Comparison of ENCODE assay signal across 20 mouse cellular contexts in the genomic region with DNA sequence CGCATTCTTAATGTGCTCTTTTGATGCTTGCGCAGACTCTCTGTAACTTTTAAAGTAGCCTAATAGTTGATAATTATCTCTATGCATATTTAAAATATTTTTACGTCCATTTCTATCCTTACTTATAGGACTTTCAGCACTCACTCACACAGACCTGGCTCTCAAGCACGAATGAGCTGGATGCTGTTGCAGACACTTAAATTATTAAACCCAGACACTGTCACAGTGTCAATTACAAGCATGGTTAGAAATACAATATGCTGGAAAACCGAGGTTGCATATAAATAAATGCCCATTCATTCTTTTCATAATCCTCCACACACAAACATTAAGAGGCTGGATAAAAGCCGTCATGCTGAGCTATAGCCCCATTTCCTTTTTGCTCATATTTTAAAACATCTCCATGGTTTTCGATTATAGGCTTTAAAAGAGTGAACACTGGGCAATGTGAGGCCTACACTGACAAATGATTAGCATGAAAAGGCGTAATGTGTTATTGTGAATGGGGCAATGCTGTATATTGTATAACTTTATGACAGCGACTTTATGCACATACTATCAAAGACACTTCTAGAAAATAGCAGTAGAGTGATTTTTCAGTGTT.
A peak's percentile ranks its signal among the peaks of the same experiment; 100 is the strongest.
DNase-seq lines count a peak whose midpoint lies in the region; ATAC-seq and TF ChIP-seq lines count a peak whose summit lies in the region.
"Had no signal": no experiment of that assay in that cellular context is flagged by ENCODE, and none has a peak within 500 bp of the region (broad histone marks: within the 10 kb centered on the region; RNA-seq: fewer than 3 reads in every experiment).

No protein-coding gene starts in this region.

- ATAC-seq in hindbrain, embryonic 11.5 days (ENCODE audit: low FRiP score): peak; percentile 83
- peak; percentile 61; the same call in 1 of the 2 replicates for ATAC-seq in hindbrain, embryonic 13.5 days (ENCODE audit: low FRiP score)
- ATAC-seq in midbrain, embryonic 14.5 days (ENCODE audit: low FRiP score, low TSS enrichment): peak; percentile 68; the same call in 1 of the 2 replicates
- no peak for ATAC-seq in heart, embryonic 11.5 days (replicated peaks; ENCODE audit: insufficient number of reproducible peaks, low FRiP score, low TSS enrichment)

- no peak for TF ChIP-seq POLR2A in brain, embryonic 14.5 days (IDR thresholded peaks at IDR 0.05; ENCODE audit: borderline replicate concordance, extremely low read depth, insufficient read depth, insufficient read length, poor library complexity, severe bottlenecking)

- H3K4me2 ChIP-seq in hindbrain, embryonic 11.5 days (replicated peaks; ENCODE audit: low read depth, low read length): no peak overlapping the region
- no peak overlapping the region for H3K4me2 ChIP-seq in hindbrain, embryonic 13.5 days
- peak overlapping the region; percentile 12; the same call in 1 of the 2 replicates for H3K4me2 ChIP-seq in midbrain, embryonic 14.5 days (ENCODE audit: low read length)
- no peak overlapping the region for H3K4me2 ChIP-seq in heart, embryonic 11.5 days
- H3K4me2 ChIP-seq: embryonic facial prominence, embryonic 12.5 days had no signal

- 56% methylated on average over 9 of the region's 9 CpGs for WGBS in hindbrain, embryonic 11.5 days
- 62% methylated on average over 9 of the region's 9 CpGs for WGBS in hindbrain, embryonic 10.5 days
- 45% methylated on average over 9 of the region's 9 CpGs for WGBS in hindbrain, embryonic 13.5 days
- 26% methylated on average over 9 of the region's 9 CpGs for WGBS in midbrain, embryonic 14.5 days
- 74% methylated on average over 9 of the region's 9 CpGs for WGBS in heart, embryonic 11.5 days (ENCODE audit: insufficient replicate concordance)

- no peak overlapping the region for H3K9ac ChIP-seq in hindbrain, embryonic 11.5 days (ENCODE audit: low read depth, low read length)
- H3K9ac ChIP-seq in hindbrain, embryonic 13.5 days: no peak overlapping the region
- H3K9ac ChIP-seq in midbrain, embryonic 14.5 days (replicated peaks; ENCODE audit: low read length): no peak overlapping the region
- no peak overlapping the region for H3K9ac ChIP-seq in heart, embryonic 11.5 days (ENCODE audit: low read depth, low read length)
- H3K9ac ChIP-seq: embryonic facial prominence, embryonic 12.5 days had no signal

- no peaks in the 10 kb centered on the region for H3K27me3 ChIP-seq in hindbrain, embryonic 11.5 days (ENCODE audit: control insufficient read depth, insufficient read depth, low read length)
- H3K27me3 ChIP-seq in hindbrain, embryonic 10.5 days (ENCODE audit: insufficient read depth, poor library complexity, severe bottlenecking): no peaks in the 10 kb centered on the region
- no peaks in the 10 kb centered on the region for H3K27me3 ChIP-seq in hindbrain, embryonic 13.5 days
- H3K27me3 ChIP-seq in midbrain, embryonic 14.5 days (ENCODE audit: control insufficient read depth, insufficient read depth, low read length): no peaks in the 10 kb centered on the region
- no peaks in the 10 kb centered on the region for H3K27me3 ChIP-seq in heart, embryonic 11.5 days (ENCODE audit: control insufficient read depth, insufficient read depth, low read length)
- H3K27me3 ChIP-seq: embryonic facial prominence, embryonic 12.5 days had no signal

- H3K9me3 ChIP-seq in hindbrain, embryonic 11.5 days (ENCODE audit: control insufficient read depth, low read length): no peaks in the 10 kb centered on the region
- H3K9me3 ChIP-seq in hindbrain, embryonic 10.5 days: no peaks in the 10 kb centered on the region
- no peaks in the 10 kb centered on the region for H3K9me3 ChIP-seq in hindbrain, embryonic 13.5 days
- H3K9me3 ChIP-seq in midbrain, embryonic 14.5 days (ENCODE audit: control insufficient read depth, low read length): no peaks in the 10 kb centered on the region
- no peaks in the 10 kb centered on the region for H3K9me3 ChIP-seq in heart, embryonic 11.5 days (replicated peaks; ENCODE audit: control insufficient read depth, low read length)
- H3K9me3 ChIP-seq: embryonic facial prominence, embryonic 12.5 days had no signal

- H3K4me3 ChIP-seq in hindbrain, embryonic 11.5 days (ENCODE audit: low read depth, low read length): no peak overlapping the region
- H3K4me3 ChIP-seq in hindbrain, embryonic 10.5 days: no peak overlapping the region
- H3K4me3 ChIP-seq in hindbrain, embryonic 13.5 days: no peak overlapping the region
- no peak overlapping the region for H3K4me3 ChIP-seq in midbrain, embryonic 14.5 days (replicated peaks; ENCODE audit: low read depth, low read length)
- no peak overlapping the region for H3K4me3 ChIP-seq in heart, embryonic 11.5 days (ENCODE audit: low read depth, low read length)
- H3K4me3 ChIP-seq: embryonic facial prominence, embryonic 12.5 days; erythroblast, embryonic 14.5 days; gastrocnemius, adult 2 months had no signal

- no peaks in the 10 kb centered on the region for H3K4me1 ChIP-seq in hindbrain, embryonic 11.5 days (replicated peaks; ENCODE audit: control insufficient read depth, insufficient read depth, low read length)
- H3K4me1 ChIP-seq in hindbrain, embryonic 10.5 days (replicated peaks): no peaks in the 10 kb centered on the region
- no peaks in the 10 kb centered on the region; the same call in 1 of the 2 replicates for H3K4me1 ChIP-seq in hindbrain, embryonic 13.5 days (replicated peaks)
- H3K4me1 ChIP-seq in midbrain, embryonic 14.5 days (ENCODE audit: control insufficient read depth, insufficient read depth, low read length): no peaks in the 10 kb centered on the region
- no peaks in the 10 kb centered on the region for H3K4me1 ChIP-seq in heart, embryonic 11.5 days (ENCODE audit: control insufficient read depth, insufficient read depth, low read length)
- H3K4me1 ChIP-seq: embryonic facial prominence, embryonic 12.5 days had no signal

- DNase-seq in hindbrain, embryonic 11.5 days (ENCODE audit: low spot score): peak; percentile 5
- no peak for DNase-seq in hindbrain, embryonic 10.5 days (ENCODE audit: low spot score)
- peak; percentile 64 for DNase-seq in brain, embryonic 14.5 days (ENCODE audit: low read depth)
- DNase-seq in midbrain, embryonic 14.5 days: peak; percentile 43
- DNase-seq in spleen, postnatal 36 days (ENCODE audit: low spot score in 2 of 2): no peak
- DNase-seq: adrenal gland, adult 2 months; cerebellum, adult 18-20 months; cerebellum, postnatal 14 days; gastrocnemius, adult 2 months; heart, postnatal 4 days; kidney, adult 2 months; right cerebral cortex, adult 18-20 months; thymus, adult 2 months; thymus, postnatal 4 days had no signal

- no peaks in the 10 kb centered on the region for H3K36me3 ChIP-seq in hindbrain, embryonic 11.5 days (ENCODE audit: control insufficient read depth, insufficient read depth, low read length)
- H3K36me3 ChIP-seq in hindbrain, embryonic 10.5 days: no peaks in the 10 kb centered on the region
- no peaks in the 10 kb centered on the region for H3K36me3 ChIP-seq in hindbrain, embryonic 13.5 days
- H3K36me3 ChIP-seq in midbrain, embryonic 14.5 days (ENCODE audit: control insufficient read depth, insufficient read depth, low read length): no peaks in the 10 kb centered on the region
- no peaks in the 10 kb centered on the region for H3K36me3 ChIP-seq in heart, embryonic 11.5 days (ENCODE audit: control insufficient read depth, insufficient read depth, low read length)
- H3K36me3 ChIP-seq: embryonic facial prominence, embryonic 12.5 days had no signal

- no peak for TF ChIP-seq CTCF in brain, embryonic 14.5 days (IDR thresholded peaks at IDR 0.05; ENCODE audit: borderline replicate concordance, extremely low read depth, insufficient read depth, insufficient read length)

- H3K27ac ChIP-seq in hindbrain, embryonic 11.5 days (ENCODE audit: low read depth, low read length): no peak overlapping the region
- no peak overlapping the region for H3K27ac ChIP-seq in hindbrain, embryonic 10.5 days
- no peak overlapping the region for H3K27ac ChIP-seq in hindbrain, embryonic 13.5 days
- no peak overlapping the region for H3K27ac ChIP-seq in midbrain, embryonic 14.5 days (replicated peaks; ENCODE audit: low read depth, low read length)
- H3K27ac ChIP-seq in heart, embryonic 11.5 days (ENCODE audit: low read depth, low read length): no peak overlapping the region
- H3K27ac ChIP-seq: embryonic facial prominence, embryonic 12.5 days; gastrocnemius, adult 2 months; kidney, postnatal 0 days; macrophage had no signal

Comparison
In these comparisons a context has a peak if more than half of its experiments do, and no peak if none do; other contexts are left out.
1. DNase-seq: peak in hindbrain, embryonic 11.5 days (single experiment), brain, embryonic 14.5 days (single experiment) and midbrain, embryonic 14.5 days (single experiment); none in hindbrain, embryonic 10.5 days (single experiment) and spleen, postnatal 36 days (0 of 2).